Mouse (Mus musculus) limb, embryonic 12.5 days (tissue): Measurements from ENCODE around the gene Ksr1. TPM values are rescaled to one million over a fixed set of nuclear protein-coding genes. Genes with fewer than 3 reads are reported as not detected.

Experiments used
- ATAC-seq: fragments of 200-750 bp; cut with Nextera tagmentation; 2 replicates; pipeline ENCODE4 v1.8.0; 2017; ENCODE audit warnings: low read depth, moderate TSS enrichment; ENCODE audit not compliant: insufficient number of reproducible peaks, insufficient read depth, low FRiP score, low TSS enrichment
- H3K27ac ChIP-seq: fragments of 300-500 bp; sonication (generic); 2 replicates; pipeline ENCODE4 v1.5.1; 2016; ENCODE audit warnings: mild to moderate bottlenecking, moderate library complexity
- H3K27me3 ChIP-seq: fragments of 300-500 bp; sonication (generic); 2 replicates; pipeline ENCODE4 v1.6.1; 2016; ENCODE audit warnings: mild to moderate bottlenecking, moderate library complexity
- H3K36me3 ChIP-seq: fragments of 300-500 bp; sonication (generic); 2 replicates; pipeline ENCODE4 v1.6.1; 2016; ENCODE audit warnings: mild to moderate bottlenecking, moderate library complexity
- H3K4me1 ChIP-seq: fragments of 300-500 bp; sonication (generic); replicated peaks from 2 replicates; pipeline ENCODE4 v1.6.1; 2016
- H3K4me2 ChIP-seq: fragments of 300-500 bp; sonication (generic); 2 replicates; pipeline ENCODE4 v1.6.1; 2016; ENCODE audit warnings: mild to moderate bottlenecking, moderate library complexity
- H3K4me3 ChIP-seq: fragments of 300-500 bp; sonication (generic); replicated peaks from 2 replicates; pipeline ENCODE4 v1.5.1; 2016; ENCODE audit warnings: mild to moderate bottlenecking
- H3K9ac ChIP-seq: fragments of 300-500 bp; sonication (generic); replicated peaks from 2 replicates; pipeline ENCODE4 v1.6.1; 2016; ENCODE audit warnings: mild to moderate bottlenecking, moderate library complexity
- H3K9me3 ChIP-seq: fragments of 300-500 bp; sonication (generic); 2 replicates; pipeline ENCODE4 v1.6.1; 2016; ENCODE audit warnings: mild to moderate bottlenecking, moderate library complexity
- WGBS: fragments of 180-500 bp; shearing (Covaris S2); methylation state at CpG from one replicate; pipeline ENCODE4 v1.1.7; 2016; 5-methylcytosine and 5-hydroxymethylcytosine counted together
- polyA plus RNA-seq: library from polyadenylated mRNA; unstranded; fragments of >200 nt; fragmentation: Nextera tagmentation; extraction: Ambion mirVana; gene quantifications from 2 replicates; pipeline ENCODE4 v1.2.1, GENCODE M21; 2016

Ksr1 gene
- polyA plus RNA-seq, 1 experiment from 2014 or later: 4.3 TPM

DNA sequence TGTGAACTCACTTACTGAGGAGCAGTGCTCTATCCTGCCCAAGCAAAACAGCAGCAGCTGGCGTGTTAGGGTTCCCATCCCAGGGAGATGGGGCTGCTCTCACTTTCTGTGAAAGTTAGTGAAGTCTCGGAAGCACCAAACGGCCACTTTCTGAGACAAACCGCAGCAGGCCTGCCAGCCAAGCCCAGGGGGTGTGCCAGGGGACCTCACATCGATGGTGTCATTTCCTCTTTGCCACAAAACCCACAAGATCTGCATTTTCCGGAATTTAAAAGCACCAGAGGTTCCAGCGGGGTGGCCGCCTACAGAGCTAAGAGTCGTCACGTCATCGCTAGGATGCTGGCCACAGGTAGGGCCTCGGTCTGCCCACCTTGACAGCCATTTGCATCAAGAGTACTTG, 69.7 kb downstream of the Ksr1 start:
- 63% methylated on average over 12 of the region's 12 CpGs for WGBS
- H3K27me3 ChIP-seq: no peaks in the 10 kb centered on the region
- H3K4me3 ChIP-seq: no peak overlapping the region
- H3K9me3 ChIP-seq: no peaks in the 10 kb centered on the region
- H3K4me2 ChIP-seq: no peak overlapping the region
- H3K9ac ChIP-seq: no peak overlapping the region
- peaks cover 5% of the 10 kb centered on the region; the same call in 1 of the 2 replicates for H3K36me3 ChIP-seq
- 0 out of 2 replicates have a peak overlapping the region, but pooled peaks have one; percentile 7 for H3K27ac ChIP-seq
- peaks cover 28% of the 10 kb centered on the region for H3K4me1 ChIP-seq
- no peak for ATAC-seq

DNA sequence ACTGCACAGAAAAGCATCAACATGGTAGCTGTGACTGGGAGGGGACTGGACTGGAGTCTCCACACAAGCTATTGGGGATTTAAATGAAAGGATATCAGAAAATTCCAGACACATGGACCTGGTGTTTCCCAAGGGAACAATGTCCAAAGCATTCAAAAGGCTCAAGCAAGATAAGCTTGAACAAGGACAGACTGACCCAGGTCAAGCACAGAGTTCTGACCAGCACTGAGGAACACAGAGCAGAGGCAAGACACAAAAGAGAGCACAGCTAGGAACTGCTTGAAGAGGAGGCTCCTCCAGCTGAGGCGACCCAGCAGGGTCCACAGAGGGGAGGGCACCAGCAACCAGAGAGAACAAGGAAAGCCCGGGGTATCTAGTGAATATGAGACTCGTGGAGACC, 71.2 kb downstream of the Ksr1 start:
- Histone ChIP-seq H3K9ac (no peak overlapping the region), H3K9me3 (no peaks in the 10 kb centered on the region), H3K36me3 (peaks cover 5% of the 10 kb centered on the region; the same call in 1 of the 2 replicates), H3K4me2 (no peak overlapping the region), H3K27ac (no peak overlapping the region), H3K27me3 (no peaks in the 10 kb centered on the region), H3K4me1 (peaks cover 19% of the 10 kb centered on the region), H3K4me3 (no peak overlapping the region)
- no peak for ATAC-seq
- 79% methylated on average over 3 of the region's 3 CpGs for WGBS

DNA sequence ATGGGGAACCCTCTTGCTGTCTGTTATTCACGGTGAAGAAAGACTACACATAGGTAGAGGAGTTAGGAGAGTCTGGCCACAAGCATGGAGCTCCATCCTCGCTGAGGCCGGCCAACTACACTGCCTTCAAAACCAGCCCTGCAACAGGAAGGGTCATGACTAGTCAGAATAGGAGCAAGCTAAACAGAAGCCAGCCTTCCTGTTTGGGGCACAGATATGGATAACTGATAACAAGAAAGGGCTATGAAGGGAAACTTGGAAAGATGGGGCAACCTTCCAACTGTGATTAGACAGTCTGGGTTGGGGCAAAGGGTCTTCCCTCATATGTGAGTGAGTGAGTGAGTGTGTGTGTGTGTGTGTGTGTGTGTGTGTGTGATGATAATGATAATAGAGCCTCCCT, 71.6 kb downstream of the Ksr1 start:
- Histone ChIP-seq H3K27me3 (no peaks in the 10 kb centered on the region), H3K4me1 (peaks cover 19% of the 10 kb centered on the region), H3K4me2 (no peak overlapping the region), H3K27ac (no peak overlapping the region), H3K9me3 (no peaks in the 10 kb centered on the region), H3K4me3 (no peak overlapping the region), H3K36me3 (peaks cover 5% of the 10 kb centered on the region; the same call in 1 of the 2 replicates), H3K9ac (no peak overlapping the region)
- WGBS: 90% methylated on average over 3 of the region's 3 CpGs
- no peak for ATAC-seq

DNA sequence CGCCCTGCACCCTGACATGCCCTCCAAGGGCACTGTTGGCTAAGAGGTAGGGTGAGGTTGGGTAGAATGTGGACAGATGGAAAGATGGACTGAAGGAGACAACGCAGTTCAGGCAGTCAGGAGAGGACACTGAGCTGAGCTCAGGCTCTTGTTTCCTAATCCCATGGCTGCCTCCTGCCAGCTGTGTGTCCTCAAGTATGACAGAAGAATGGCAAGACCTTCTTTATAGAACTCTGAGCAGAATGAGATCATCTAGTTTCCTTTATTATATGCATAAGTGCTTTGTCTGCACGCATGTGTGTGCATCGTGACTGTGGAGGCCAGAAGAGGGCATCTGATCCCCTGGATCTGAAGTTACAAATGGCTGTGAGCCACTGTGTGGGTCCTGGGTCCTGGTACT, 72.6 kb downstream of the Ksr1 start:
- Histone ChIP-seq H3K36me3 (peaks cover 5% of the 10 kb centered on the region; the same call in 1 of the 2 replicates), H3K4me1 (peaks cover 19% of the 10 kb centered on the region), H3K27ac (no peak overlapping the region), H3K4me3 (no peak overlapping the region), H3K9me3 (no peaks in the 10 kb centered on the region), H3K9ac (no peak overlapping the region), H3K4me2 (no peak overlapping the region), H3K27me3 (no peaks in the 10 kb centered on the region)
- ATAC-seq: no peak
- WGBS: 92% methylated on average over 4 of the region's 4 CpGs

DNA sequence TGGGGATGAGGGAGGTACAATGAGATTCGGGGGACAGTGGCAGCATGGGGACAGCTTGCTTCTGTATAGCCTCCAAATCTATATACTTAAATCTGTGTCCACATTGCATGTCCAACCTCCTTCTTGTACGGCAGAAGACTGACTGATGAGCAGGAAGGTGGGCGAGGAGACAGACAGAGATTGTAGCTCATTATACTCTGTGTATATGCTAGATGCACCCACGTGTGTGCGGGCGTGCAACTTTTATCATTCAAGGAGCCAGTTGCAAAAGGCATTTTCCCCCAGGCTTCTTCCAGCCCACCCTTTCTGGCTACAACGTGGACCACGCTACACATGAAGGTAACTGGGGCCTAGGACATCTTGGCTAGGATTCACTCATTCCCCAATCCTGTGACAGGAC, 74.1 kb downstream of the Ksr1 start:
- WGBS: 93% methylated on average over 8 of the region's 8 CpGs
- peaks cover 5% of the 10 kb centered on the region; the same call in 1 of the 2 replicates for H3K36me3 ChIP-seq
- H3K4me1 ChIP-seq: peaks cover 18% of the 10 kb centered on the region
- H3K9me3 ChIP-seq: no peaks in the 10 kb centered on the region
- H3K27me3 ChIP-seq: no peaks in the 10 kb centered on the region
- no peak for ATAC-seq
- H3K4me2 ChIP-seq: no peak overlapping the region
- H3K4me3 ChIP-seq: no peak overlapping the region
- H3K9ac ChIP-seq: no peak overlapping the region
- no peak overlapping the region for H3K27ac ChIP-seq

DNA sequence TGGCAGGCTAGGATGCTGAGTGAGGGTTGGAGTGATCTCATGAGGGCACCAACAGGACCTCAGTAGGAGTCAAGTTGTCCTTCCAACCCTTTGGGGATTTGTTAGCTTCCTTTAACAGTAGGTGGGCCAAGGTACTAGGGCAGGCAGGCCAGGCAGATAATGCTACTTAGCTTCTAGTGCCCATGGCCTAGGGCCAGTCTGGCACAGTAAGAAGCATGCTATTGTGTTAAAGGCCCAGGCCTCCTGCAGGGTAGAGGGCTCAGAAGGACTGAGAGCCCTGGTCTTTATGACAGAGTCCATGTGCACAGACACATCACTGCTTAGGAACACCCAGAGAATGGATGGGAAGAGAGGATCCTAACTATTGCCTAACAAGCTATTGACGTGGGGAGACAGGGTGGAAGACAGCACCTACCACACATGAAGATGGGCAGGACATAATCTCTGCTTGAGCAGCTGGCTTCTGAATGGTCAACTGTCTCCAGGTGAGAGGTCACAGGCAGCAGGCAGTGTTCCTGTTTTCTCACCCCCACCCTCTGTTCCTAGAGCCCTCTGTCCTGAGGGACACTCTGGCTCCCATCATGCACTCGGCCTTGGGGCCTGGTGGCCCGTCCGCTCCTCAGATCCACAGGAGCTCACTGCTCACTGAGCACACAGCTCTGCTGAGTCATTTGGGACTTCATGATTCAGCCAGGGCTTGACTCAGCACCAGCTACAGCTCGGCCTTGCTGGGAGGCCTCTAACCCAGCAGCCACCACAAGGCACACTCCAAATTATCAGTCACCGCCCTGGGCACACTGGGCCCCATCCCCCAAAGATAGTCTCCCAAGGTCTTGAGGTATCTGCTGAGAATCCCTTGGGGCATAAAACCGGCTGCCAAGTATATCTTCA, 74.9 kb downstream of the Ksr1 start:
- Histone ChIP-seq H3K4me2 (no peak overlapping the region), H3K4me3 (no peak overlapping the region), H3K9me3 (no peaks in the 10 kb centered on the region), H3K27me3 (no peaks in the 10 kb centered on the region), H3K36me3 (peaks cover 5% of the 10 kb centered on the region; the same call in 1 of the 2 replicates), H3K9ac (no peak overlapping the region), H3K4me1 (peaks cover 10% of the 10 kb centered on the region), H3K27ac (no peak overlapping the region)
- 85% methylated on average over 7 of the region's 7 CpGs for WGBS
- peak; percentile 40; the same call in 1 of the 2 replicates for ATAC-seq

DNA sequence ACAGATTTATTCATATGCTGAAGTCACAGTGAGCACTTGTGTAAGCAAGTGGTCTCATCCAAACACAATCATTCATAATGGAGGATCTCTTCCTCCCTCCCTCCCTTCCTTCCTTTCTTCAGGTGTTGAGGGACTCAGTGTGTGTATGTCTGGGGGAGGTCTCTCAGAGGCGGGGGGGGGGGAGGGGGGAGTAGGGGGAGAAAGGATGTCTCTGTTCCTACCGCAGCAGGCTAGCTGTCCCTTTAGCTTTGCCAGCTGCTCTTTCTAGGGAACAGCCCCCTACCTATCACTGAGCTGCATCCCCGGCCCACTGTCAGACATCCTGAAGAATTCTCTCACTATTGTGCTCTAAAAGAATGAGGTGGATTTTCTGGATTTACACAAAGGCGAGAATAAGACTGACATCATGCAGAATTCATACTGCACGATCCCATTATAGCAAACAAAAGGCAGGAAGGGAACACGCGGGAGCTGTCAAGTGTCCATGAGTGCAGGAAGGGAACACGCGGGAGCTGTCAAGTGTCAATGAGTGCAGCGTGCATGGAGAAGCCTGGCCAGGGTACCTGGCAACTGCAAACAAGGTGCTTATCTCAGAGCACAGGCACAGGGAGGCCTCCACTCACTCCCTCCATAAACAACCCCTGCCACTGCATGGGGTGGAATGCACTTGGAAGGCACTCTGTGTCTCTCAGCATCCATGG, 76.6 kb downstream of the Ksr1 start:
- no peaks in the 10 kb centered on the region for H3K27me3 ChIP-seq
- no peak overlapping the region for H3K4me2 ChIP-seq
- no peak overlapping the region for H3K4me3 ChIP-seq
- peaks cover 5% of the 10 kb centered on the region; the same call in 1 of the 2 replicates for H3K36me3 ChIP-seq
- H3K9ac ChIP-seq: no peak overlapping the region
- H3K4me1 ChIP-seq: peaks cover 16% of the 10 kb centered on the region
- WGBS: 78% methylated on average over 9 of the region's 10 CpGs
- H3K27ac ChIP-seq: no peak overlapping the region
- ATAC-seq: no peak
- no peaks in the 10 kb centered on the region for H3K9me3 ChIP-seq

DNA sequence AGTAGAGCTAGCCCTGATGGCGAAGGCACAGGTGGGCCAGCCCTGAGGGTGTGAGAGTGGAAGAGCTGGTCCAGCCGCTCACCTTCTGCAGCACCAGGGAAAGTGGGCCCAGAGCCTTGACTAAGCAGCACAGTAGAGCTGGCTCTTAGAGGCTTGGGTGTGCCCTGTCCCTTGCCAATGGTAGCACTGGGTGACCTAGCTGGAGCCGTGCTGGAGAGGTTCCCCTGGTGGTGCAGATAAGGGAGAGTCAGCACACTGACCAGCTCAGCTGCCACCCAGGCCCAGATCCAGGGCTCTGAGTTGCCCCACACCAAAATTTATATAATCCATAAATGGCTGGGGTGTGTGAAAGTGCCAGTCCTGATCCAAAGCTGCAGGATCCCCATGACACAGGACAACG, 79.0 kb downstream of the Ksr1 start:
- H3K4me1 ChIP-seq: peaks cover 16% of the 10 kb centered on the region
- WGBS: 93% methylated on average over 4 of the region's 4 CpGs
- H3K9me3 ChIP-seq: no peaks in the 10 kb centered on the region
- no peaks in the 10 kb centered on the region for H3K27me3 ChIP-seq
- H3K27ac ChIP-seq: no peak overlapping the region
- no peak overlapping the region for H3K9ac ChIP-seq
- H3K4me3 ChIP-seq: no peak overlapping the region
- H3K36me3 ChIP-seq: peaks cover 3% of the 10 kb centered on the region; the same call in 1 of the 2 replicates
- no peak for ATAC-seq
- H3K4me2 ChIP-seq: no peak overlapping the region

DNA sequence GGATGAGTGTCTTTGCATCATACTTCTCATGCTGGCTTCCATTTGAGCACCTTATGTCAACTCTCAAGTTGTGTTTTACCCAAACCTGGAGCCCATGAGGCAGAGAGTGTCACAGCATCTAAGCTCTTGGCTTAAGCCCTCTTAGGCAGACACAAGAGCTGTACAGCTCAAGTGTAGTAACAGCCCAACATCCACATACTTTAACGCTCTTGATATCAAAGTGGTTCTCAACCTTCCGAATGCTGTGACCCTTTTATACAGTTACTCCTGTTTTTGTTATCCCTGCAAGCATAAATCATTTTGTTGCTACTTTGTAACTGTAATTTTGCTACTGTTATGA, 80.0 kb downstream of the Ksr1 start:
- no peaks in the 10 kb centered on the region for H3K9me3 ChIP-seq
- no peak overlapping the region for H3K9ac ChIP-seq
- peak overlapping the region; percentile 79 for H3K27ac ChIP-seq
- ATAC-seq: no peak
- H3K36me3 ChIP-seq: no peaks in the 10 kb centered on the region
- no peak overlapping the region for H3K4me3 ChIP-seq
- 94% methylated on average over 2 of the region's 2 CpGs for WGBS
- no peaks in the 10 kb centered on the region for H3K27me3 ChIP-seq
- no peak overlapping the region for H3K4me2 ChIP-seq
- peaks cover 18% of the 10 kb centered on the region for H3K4me1 ChIP-seq

DNA sequence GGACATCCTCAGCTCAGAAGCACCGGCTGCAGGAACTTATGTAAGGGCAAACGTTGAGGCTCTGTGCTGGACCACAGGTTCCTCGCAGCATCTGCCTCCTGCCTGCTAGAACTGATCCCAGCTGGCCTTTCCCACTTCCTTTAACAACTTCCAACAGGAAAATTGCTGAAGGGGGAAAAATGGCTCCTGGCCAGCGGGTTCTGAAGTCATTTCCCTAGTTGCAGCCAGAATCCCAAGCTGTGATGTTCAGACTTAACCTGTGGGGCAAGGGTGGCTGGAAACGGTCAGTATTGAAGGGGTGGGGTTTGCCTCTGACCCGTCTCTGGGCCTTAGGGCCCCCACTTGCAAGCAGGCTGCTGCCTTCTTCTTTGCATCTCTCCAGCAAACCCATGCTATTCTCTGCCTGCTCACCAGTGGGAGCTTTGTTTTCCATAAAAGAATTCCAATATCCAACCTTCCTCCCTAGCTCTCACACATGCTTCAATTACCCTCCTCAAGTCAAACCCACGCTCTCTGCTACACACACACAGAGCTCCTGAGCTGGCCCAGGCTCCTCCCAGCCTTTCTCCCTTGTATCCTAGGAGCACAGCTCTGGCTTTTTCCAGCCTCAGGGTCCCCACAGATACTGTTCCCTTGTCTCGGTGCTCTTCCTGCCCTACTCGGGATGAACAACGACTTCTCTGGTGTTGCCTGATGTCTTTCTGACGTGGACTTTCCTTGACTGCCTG, 80.6 kb downstream of the Ksr1 start:
- peaks cover 18% of the 10 kb centered on the region for H3K4me1 ChIP-seq
- H3K9me3 ChIP-seq: no peaks in the 10 kb centered on the region
- WGBS: 64% methylated on average over 11 of the region's 11 CpGs
- H3K4me3 ChIP-seq: no peak overlapping the region
- no peaks in the 10 kb centered on the region for H3K27me3 ChIP-seq
- H3K9ac ChIP-seq: no peak overlapping the region
- no peaks in the 10 kb centered on the region for H3K36me3 ChIP-seq
- no peak for ATAC-seq
- H3K4me2 ChIP-seq: no peak overlapping the region
- peak overlapping the region; percentile 79 for H3K27ac ChIP-seq

DNA sequence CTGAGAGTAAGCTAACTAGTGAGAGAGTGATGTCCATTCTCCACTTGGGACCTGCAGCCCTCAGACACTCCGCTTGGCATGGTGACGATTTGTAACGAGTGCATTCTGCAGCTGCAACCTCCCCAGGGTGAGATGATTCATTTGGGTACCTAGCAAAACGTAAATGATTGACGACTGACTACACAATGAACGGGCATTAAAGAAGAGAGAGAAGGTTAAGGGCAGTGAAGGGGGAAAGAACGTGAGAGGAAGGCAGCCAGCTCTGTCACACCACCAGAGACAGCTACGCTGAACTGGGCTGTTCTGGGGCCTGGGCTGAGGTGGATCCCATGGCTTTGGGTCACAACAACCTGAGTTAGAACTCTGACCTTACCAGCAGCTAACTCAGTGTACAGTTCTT, 81.9 kb downstream of the Ksr1 start:
- no peak overlapping the region for H3K4me3 ChIP-seq
- H3K9ac ChIP-seq: no peak overlapping the region
- WGBS: 78% methylated on average over 8 of the region's 8 CpGs
- ATAC-seq: no peak
- peaks cover 23% of the 10 kb centered on the region for H3K4me1 ChIP-seq
- H3K27me3 ChIP-seq: no peaks in the 10 kb centered on the region
- H3K9me3 ChIP-seq: no peaks in the 10 kb centered on the region
- H3K36me3 ChIP-seq: no peaks in the 10 kb centered on the region
- H3K27ac ChIP-seq: peak overlapping the region; percentile 79; the same call in 1 of the 2 replicates
- H3K4me2 ChIP-seq: no peak overlapping the region
